Mouse (Mus musculus) brain, embryonic 14.5 days (tissue): ENCODE data around the gene Bola2. TPM values are rescaled to one million over a fixed set of nuclear protein-coding genes. Genes with fewer than 3 reads are reported as not detected.
A peak's percentile ranks its signal among the peaks of the same experiment; 100 is the strongest.

Experiments used
- DNase-seq: peaks from one replicate; pipeline ENCODE4 v3.0.0-alpha.2; 2011; ENCODE audit warnings: low read depth
- CTCF ChIP-seq: fragments of 200-500 bp; IDR thresholded peaks from 2 replicates; pipeline ENCODE4 v1.5.1; 2012; ENCODE audit warnings: inconsistent platforms, mild to moderate bottlenecking, moderate library complexity, borderline replicate concordance; ENCODE audit not compliant: insufficient read depth, insufficient read length; ENCODE audit errors: extremely low read depth
- POLR2A ChIP-seq: fragments of 200-500 bp; IDR thresholded peaks from 2 replicates; pipeline ENCODE4 v1.6.1; 2012; ENCODE audit warnings: mild to moderate bottlenecking, inconsistent platforms, borderline replicate concordance; ENCODE audit not compliant: poor library complexity, insufficient read depth, insufficient read length, severe bottlenecking; ENCODE audit errors: extremely low read depth
- polyA plus RNA-seq: library from polyadenylated mRNA; depleted of rRNA; stranded (reverse); fragments of >200 nt; gene quantifications from 2 replicates; pipeline ENCODE4 v1.2.3, GENCODE M21; 2012; rRNA removed

Bola2 gene
- 39.8 and 55.6 TPM in 2 replicates for polyA plus RNA-seq

DNA sequence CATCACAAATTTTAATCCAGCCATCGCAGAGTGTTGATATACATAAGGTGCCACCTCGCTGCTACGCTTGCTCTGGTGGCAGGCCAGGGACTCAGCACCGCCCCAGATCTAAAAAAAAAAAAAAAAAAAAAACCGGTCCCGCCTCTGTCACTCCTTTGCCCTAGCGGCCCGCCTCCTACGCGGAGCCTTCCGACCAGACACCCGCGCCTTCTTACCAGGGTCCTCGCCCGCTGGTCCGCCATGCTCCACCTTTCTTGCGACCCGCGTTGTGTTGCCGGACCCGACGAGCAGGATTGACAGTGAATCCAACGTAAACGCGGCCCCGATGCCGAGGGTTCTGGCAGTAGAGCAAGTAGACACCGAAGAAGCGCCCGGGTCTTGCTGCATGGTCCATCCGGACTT lies at the start of gene Bola2:
Bola2 (plus strand) TSS at position 192 of the 402 bp plus-strand sequence.
- peak; percentile 74 for DNase-seq

DNA sequence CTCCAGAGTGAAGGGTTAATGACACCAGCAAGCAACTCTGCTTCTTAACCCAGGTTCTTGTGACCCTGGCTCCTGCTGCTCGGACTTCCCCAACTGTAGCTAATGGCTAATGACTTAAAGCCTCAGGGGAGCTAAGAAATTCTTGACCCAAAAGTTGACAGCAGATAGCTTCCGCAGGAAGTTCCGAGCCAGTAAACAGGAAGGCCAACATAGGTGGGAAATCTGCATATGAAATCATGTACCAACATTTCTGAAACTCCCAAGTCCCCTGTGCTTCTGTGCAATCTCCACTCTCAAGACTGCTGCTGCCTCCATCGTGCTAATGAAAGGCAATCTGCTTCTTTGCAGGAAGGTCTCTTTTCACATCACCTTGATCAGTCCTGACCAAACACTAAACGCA lies 49.5 kb upstream of the Bola2 start:
- no peak for DNase-seq
- TF ChIP-seq CTCF (no peak), POLR2A (no peak)

More for the DNA sequence above, at the start of gene Bola2:
- 0 out of 2 replicates have a peak, but pooled peaks have one; percentile 4 for TF ChIP-seq POLR2A
- no peak for TF ChIP-seq CTCF

DNA sequence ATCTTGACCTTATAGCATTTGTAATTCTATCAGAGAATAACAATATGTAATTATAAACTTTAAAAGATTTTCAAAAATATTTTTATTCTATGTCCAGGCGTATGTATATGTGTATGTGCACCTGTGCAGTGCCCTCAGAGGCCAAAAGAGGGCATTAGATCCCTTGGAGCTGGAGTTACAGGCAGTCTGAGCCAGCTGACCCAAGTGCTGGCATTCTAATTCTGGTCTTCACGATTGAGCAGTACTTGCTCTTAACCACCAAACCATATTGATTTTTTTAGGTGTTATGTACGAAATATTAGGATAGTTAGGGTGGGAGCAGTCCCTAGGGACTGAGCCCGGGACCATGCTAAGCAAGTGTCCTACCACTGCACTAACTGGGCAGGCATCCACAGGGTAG lies 46.7 kb upstream of the Bola2 start:
- DNase-seq = peak; percentile 15
- TF ChIP-seq CTCF (no peak), POLR2A (no peak)

DNA sequence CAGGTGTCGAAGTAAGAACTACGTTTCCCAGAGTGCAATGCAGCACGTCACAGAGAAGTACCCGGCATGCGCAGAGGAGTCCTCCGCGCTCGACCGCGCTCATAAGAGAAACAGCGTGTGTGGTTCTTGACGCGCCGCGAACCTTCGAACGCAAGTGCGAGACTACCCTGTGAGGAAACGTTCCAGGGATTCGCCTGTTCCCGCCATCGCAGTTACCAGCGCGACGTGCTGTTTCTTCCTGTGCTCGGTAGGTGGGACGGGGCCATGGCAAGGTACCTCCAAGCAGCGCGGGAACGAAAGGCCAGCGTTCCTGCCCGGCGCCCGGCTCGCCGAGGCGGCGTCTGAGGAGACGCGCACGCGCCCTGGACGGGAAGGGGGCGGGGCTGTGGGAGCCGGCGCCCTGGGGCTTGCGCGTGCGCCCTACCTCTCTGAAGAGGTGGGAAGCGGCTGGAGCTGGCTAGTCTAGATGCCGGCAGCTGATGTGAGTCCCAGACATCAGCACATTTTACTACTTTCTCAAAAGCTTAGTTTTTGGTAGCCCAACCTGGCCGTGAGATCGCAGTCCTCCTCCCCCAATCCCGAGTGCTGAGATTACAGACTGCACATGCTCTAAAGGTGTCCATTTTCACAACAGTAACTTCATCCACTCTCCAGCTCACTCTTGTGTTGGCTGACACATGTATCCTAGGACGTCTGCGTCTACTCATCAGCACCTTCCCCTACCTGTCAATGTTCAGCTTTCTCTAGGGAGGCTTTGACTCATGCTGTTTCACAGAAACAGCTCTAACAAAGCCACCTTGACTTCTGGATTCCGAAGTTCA lies 45.8 kb upstream of the Bola2 start, which contains the start of gene Sgf29:
Sgf29 (plus strand) TSS at position 79 of the 821 bp plus-strand sequence.
- TF ChIP-seq CTCF (no peak), POLR2A (peak; percentile 99)
- peak; percentile 98 for DNase-seq

DNA sequence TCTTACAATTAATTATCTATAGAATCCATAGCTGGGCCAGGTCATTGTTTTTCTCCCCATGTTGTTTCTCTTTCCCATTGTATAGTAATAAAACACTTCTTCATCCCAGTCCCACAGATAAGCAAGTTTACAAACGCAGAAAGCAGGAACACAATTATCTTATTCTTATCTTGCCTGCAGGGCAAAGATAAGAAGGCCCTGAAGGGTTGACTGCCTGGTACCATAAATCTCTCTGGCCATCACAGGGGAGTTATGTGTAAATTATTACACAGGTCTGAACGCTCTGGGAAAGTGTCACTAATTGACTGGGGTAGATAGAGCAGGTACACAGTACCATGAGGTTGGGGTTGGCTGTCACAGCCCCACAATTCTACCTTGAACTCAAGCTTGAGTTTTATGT lies 44.3 kb upstream of the Bola2 start:
- no peak for DNase-seq
- TF ChIP-seq CTCF (no peak), POLR2A (no peak)

DNA sequence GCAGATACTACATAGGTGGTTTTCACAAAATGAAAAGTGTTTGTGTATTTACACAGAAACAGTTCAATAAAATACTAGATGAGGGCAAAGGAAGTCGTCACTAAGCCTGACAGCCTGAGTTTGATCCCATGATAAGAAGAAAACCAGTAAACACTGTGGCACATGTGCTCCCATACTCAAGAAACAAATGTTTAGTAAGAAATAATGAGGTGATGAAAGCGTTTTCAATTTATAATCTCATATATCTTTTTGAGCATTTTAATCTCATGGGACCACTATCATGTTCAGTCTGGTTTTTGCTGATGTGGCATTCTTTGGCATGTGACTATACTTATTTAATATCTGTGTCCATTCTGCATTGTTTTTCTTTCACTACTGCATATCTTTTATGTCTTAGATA lies 41.2 kb upstream of the Bola2 start:
- no peak for DNase-seq
- TF ChIP-seq POLR2A (no peak), CTCF (no peak)

DNA sequence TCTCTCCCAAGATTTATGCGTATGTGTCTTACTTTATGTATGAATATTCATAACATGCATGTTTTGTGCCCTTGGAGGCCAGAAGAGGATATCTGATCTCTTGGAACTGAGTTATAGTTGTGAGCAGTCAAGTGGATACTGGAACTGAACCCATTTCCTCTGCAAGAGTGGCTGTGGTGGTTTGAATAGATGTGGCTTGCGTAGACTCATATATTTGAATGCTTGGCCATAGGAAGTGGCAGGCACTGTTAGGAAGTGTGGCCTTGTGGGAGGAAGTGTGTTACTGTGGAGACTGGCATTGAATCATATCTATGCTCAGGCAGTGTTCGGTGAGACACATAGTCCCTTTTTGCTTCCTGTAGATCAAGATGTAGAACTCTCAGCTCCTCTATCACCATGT lies 39.5 kb upstream of the Bola2 start:
- TF ChIP-seq CTCF (no peak), POLR2A (no peak)
- DNase-seq = no peak

DNA sequence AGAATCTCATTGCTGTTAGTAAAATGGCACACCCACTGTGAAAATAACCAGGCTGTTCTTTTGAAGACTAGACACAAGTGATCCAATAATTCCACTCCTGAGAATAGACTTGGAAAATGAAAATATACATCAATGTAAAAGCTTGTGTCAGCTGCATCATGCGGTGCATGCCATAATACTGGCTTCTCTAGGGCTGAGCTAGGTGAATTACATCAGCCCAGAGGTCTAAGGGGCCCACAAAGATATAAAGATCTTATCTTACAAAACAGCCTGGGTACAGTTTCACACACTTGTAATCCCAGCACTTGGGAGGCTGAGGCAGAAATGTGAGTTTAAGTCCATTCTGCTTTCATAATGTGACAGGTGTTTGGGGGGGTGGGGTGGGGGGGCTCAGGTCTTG lies 37.7 kb upstream of the Bola2 start:
- no peak for DNase-seq

DNA sequence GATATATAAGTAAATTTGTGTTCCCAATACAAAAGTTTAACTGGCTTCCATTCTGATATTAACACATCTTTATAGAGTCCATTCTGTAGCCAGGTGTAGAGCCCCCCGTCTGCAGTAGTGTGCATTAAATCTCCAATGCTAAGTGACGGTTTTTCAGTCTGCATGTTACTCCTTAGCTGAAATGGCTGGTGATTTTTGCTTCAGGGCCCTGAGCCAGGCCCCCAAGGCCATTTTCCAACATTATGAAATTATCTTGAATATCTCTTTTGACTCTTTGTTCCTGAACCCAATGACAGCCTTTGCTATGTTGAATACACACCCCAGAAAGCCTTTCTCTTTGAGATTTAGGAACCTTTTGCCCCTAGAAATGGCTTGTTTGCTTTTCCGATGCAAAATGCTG lies 35.4 kb upstream of the Bola2 start:
- no peak for DNase-seq
- TF ChIP-seq CTCF = no peak
- no peak for TF ChIP-seq POLR2A

More for the DNA sequence above, 37.7 kb upstream of the Bola2 start:
- no peak for TF ChIP-seq CTCF
- TF ChIP-seq POLR2A = no peak

DNA sequence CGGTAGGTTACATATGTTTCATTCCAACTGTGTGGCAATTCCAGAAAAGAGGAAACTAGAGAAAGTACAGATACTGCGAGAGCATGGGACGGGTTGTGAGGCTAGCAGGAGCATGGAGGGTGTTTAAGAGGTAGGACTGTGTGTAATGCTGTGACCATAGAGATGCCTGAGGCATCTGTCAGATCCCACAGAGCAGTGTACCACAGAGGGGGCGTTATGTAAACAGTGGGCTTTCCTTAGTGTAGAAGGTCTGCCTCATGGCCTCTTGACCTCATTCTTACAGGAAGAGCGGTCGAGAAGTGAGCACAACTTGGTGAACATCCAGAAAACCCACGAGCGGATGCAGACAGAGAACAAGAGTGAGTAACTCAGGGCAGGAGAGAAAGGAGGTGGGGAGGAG lies 31.6 kb upstream of the Bola2 start:
- TF ChIP-seq POLR2A = no peak
- no peak for TF ChIP-seq CTCF
- no peak for DNase-seq

DNA sequence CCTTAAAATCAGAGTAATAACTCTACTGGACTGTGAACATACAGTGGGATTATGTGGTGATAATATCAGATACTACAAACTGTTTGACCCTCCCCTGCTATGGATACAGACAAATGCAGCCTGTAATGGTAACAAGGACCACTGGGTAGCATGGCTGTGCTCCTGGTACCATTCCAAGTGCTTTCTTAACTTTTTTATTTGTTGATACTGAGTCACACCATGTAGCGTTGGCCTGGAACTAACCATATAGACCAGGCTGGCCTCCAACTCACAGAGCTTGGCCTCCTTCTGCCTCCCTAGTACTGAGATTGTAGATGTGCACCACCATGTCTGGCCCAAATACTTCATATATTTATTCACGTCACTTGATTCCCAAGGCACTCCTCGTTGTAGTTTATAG lies 29.9 kb upstream of the Bola2 start:
- TF ChIP-seq CTCF (no peak), POLR2A (no peak)
- DNase-seq = no peak

DNA sequence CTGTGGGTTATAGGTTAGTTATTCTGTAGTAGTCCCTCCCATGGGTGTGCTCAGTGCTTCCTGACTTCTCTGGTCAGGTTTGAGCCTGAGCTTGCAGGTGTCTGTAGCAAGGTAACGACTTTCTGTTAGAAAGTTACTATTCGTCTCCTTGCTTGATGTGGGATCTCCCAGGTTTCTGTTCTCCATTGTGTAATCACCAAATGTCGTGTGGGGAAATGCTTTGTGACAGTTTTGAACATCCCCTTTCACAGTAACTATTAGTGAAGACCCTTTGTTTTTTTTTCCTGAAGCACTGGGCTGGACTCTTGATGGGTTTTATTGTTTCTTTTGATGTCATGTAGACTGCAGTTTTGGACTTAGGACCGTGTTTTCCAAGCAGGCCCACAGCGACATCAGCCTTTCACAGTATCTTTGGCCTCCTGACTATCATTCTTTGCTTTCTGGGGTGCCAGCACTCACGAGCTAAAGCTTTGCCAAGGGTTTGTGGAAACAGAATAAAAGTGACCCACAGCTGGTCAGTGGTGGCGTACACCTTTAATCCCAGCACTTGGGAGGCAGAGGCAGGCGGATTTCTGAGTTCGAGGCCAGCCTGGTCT lies 27.6 kb upstream of the Bola2 start:
- no peak for DNase-seq
- no peak for TF ChIP-seq CTCF

DNA sequence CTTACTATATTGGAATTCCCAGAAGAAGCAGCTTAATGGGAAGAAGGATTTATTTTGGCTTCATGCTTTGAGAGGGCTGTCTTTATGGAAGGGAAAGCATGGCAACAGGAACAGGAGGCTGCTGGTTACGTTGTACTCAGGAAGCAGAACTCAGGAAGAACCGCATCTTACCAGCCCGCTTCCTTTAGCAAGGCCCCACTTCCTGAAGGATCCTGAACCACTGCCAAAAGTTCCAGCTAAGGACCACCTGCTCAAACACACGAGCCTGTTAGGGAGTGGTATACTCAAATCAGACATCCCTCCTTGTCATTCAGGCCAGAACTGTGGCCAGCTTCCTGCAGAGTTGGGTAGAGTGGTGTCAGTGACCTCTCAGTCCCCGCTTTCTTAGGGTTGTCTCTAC lies 26.7 kb upstream of the Bola2 start:
- peak; percentile 25 for DNase-seq
- no peak for TF ChIP-seq CTCF
- TF ChIP-seq POLR2A = no peak
